Mouse (Mus musculus): Measurements from ENCODE around the gene Dchs2.

Gene Dchs2

DNA sequence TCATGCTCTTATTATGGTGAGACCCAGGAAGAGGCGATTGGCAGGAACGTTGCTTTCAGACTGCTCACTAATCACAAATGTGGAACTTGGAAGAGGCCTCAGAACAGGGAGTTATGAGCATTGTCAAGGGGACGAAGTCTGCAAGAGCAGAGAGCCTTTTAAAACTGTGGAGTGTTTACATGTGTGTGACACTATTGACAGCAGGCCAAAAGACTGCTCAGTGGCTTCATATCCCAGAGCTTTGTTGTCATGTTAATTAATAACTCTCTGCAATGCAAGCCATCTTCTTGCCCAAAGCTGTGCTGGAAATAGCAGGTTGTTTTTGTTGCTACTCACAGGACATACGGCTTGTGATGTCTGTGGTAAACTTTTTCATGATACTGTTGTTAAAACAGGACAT, 27.9 kb downstream of the Dchs2 start:
- peak; percentile 29 for DNase-seq (ENCODE audit: low spot score)

DNA sequence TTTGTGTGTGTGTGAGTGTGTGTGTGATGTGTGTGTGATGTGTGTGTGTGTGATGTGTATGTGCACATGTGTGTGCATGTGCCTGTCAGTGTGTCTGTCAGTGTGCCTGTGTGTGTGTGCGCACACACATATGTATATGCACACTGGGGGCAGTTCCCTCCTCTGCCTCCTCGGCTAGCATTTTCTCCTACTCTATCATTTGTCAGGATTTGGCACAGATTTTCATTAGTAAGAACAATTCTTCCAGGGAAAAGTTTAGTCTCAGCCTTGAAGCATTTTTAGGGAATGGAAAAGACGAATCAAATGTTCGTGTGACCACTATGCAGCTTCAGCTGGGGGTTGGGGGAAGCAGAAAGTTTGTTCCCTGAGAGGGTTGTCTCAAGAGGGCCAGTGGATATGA, 28.4 kb downstream of the Dchs2 start:
- no peak for DNase-seq (ENCODE audit: low spot score)

GRCm38 (mm10) chr3:83161542-83162231, 33.9 kb downstream of the Dchs2 start:
- no peak for DNase-seq (ENCODE audit: low spot score)

DNA sequence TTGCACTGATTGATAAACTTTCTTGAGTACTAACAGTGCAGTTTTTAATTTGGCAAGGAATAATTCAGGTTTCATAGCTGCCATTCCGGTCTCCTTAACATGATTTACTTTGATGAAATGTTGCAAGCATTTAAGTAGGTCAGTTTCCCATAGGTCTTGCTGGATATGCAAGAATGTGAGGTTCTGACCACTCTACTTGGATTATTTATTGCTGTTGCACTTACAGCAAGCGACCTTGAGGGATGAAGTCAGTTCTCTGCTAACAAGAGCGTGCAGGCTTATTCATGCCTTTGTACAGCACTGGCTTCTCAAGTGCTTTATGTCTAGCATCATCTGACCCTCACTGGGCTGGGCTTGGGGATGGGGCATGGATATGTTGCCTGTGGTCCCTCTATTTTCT, 35.9 kb downstream of the Dchs2 start:
- no peak for DNase-seq (ENCODE audit: low spot score)

- no peak for DNase-seq (ENCODE audit: low spot score)
These were observed 57.8 kb downstream of the Dchs2 start for GRCm38 (mm10) chr3:83185527-83185926.

GRCm38 (mm10) chr3:83191271-83191670, 63.5 kb downstream of the Dchs2 start:
- no peak for DNase-seq (ENCODE audit: low spot score)

- no peak for DNase-seq (ENCODE audit: low spot score)
These were observed 64.7 kb downstream of the Dchs2 start for GRCm38 (mm10) chr3:83192401-83192800.

DNA sequence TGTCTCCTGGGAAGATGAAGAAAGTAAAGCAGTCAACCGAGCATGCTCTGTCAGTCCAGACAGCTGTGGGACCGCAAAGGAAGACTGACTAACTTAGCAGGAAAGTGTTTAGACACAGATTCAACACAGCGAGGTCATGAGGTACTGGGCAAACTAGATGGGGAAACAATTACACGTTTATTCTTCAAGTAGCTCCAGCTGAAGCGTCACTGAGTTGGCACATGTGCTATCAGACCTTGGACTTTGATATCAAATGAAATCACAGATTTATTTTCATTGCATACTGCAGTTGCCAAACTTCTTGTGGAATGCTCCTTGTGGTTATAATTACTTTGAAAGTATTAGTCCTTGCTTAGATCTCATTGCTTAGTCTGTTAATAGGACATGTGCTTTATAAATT, 67.2 kb downstream of the Dchs2 start:
- DNase-seq (ENCODE audit: low spot score): no peak

DNA sequence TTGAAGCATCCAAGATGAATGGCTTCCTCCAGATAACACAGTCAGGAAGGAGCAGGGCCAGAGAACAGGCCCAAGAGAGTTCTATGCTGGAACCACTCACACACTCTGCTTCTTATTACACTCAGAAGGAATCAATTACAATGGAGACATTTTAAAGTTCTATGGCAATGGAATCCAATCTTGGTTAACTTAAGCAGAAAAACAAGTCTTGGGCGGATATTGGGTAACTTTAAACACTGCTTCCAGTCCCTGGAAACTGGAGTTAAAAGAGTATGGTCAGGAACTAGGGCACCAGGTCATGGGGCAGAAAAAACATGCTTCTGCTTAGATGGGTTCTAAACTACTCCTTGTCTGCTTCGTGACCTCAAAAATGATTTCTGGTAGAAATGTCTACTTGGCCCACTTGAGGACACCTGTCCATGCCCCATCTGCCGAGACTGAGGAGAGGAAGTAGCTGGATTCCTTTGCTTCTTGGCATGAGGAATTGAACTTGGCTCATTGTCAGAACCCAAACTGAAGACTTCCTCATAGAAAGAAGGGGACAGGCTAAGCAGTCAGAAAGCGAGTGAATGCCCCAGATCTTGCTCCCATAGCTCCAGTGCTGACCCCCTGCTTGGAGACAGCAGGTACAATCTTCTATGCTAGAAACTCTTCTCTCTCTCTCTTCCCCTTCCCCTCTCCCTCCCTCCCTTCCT, 73.7 kb downstream of the Dchs2 start:
- DNase-seq (ENCODE audit: low spot score): no peak

GRCm38 (mm10) chr3:83205073-83205668, 77.4 kb downstream of the Dchs2 start:
- DNase-seq (ENCODE audit: low spot score): no peak

GRCm38 (mm10) chr3:83209646-83210045, 81.9 kb downstream of the Dchs2 start:
- no peak for DNase-seq (ENCODE audit: low spot score)

- DNase-seq (ENCODE audit: low spot score): no peak
These were observed 82.5 kb downstream of the Dchs2 start for GRCm38 (mm10) chr3:83210210-83210609.

GRCm38 (mm10) chr3:83211939-83212338, 84.2 kb downstream of the Dchs2 start:
- DNase-seq (ENCODE audit: low spot score): no peak

DNA sequence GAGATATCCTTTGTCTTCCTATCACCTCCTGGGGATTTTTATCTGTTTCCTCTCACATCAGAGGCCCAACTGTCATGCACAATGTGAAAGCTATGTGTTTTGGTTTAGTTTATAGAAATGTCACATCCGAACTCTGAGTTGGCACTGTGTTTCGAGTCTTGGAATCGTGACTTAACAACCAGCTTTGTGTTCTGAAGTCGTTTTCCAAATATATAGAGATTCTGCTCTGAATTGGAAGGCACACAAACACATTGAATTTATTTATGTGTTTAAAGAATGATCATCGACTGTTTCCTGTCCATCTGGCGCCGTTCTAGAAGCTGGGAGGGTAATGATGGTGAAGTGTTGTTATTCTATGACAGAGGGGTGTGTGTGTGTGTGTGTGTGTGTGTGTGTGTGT, 84.8 kb downstream of the Dchs2 start:
- no peak for DNase-seq (ENCODE audit: low spot score)

DNA sequence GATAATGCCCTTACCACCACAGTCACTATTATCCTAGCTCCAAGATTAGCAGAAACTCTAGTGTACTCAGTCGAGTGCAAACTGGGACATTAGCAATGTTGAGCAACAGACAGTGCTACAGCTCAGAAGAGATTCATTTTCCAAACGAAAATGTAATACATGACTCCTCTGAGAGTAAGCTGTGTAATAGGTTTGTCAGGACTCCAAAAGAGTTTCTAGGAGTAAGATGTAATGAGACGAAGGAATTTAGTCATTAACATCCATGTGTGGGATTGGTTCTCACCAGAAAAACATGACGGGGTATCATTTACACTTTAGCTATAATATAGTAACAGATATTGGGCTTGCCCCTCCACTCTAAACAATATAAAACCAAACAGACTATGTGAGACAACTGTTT, 90.3 kb downstream of the Dchs2 start:
- no peak for DNase-seq (ENCODE audit: low spot score)

GRCm38 (mm10) chr3:83220101-83220500, 92.4 kb downstream of the Dchs2 start:
- no peak for DNase-seq (ENCODE audit: low spot score)

DNA sequence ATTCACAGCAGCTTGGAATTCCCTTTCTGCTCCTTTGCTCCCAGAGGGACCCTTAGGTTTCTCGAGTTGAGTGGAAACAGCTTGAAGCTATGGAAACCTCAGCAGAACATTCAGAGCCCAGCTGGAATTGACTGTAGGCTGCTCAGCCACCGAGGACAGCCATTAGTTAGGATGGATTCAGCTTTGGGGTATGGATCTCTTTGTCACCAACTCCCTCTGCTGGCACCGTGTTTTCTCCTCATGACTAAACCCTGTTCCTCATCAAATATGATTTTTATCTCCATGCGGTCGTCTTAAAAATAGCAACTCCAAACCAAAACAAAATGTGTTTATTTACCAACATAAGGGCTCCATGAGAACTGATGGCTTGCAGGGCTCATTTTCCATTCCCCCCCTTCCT, 94.4 kb downstream of the Dchs2 start:
- DNase-seq (ENCODE audit: low spot score): no peak

GRCm38 (mm10) chr3:83228383-83228782, 100.6 kb downstream of the Dchs2 start:
- no peak for DNase-seq (ENCODE audit: low spot score)

DNA sequence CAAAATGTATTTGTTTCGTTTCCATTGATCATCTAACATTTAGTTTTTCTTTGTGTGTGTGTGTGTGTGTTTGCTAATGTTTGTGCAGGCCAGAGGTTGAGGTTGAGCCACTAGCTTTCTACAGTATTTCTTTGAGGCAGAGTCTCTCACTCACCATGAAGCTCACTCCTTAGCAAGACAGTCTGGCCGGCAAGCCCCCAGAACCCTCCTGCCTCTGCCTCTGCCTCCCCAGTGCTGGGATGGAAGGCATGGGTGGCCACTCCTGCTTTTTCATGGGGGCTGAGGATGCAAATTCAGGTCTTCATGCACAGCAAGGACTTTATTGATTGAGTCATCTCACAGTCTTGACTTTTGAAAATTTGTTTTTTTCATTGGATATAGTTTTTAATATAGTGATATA, 102.6 kb downstream of the Dchs2 start:
- no peak for DNase-seq (ENCODE audit: low spot score)

DNA sequence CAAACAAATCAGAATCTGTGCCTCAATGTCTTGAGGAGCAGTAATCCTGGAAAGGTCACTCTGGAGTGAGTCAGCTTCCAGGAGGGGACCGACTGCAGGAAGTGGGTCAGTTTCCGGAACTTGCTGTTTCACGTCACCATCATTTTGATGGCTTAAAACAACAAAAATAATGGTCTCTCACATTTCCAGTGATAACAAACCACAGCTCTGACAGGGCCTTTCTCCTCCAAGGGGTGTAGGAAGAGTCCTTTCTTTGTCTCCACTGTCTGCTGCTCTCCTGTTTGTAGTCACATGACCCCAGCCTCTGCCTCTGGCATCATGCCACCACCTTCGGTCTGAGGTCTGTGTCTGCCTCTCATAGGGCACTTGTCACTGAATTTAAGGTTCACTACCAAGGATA, 106.7 kb downstream of the Dchs2 start:
- DNase-seq (ENCODE audit: low spot score): no peak

DNA sequence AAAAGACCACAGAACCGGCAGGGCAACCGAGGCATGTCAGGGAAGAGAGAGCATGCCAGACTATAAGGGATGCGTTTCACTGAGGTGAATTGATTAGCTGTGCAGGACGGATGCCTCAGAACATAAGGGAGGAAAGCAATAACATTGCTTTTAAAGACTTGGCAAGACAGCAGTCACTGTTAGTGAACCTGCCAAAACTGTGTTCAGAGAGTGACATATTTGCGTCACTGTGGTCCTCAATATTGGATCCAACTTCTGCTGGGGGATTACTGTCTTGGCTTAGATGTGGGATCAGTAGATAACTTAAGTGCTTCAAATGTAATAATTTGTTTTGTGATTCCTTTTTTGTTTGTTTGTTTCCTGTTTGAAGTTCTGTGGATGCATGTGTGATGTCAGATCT, 107.3 kb downstream of the Dchs2 start:
- no peak for DNase-seq (ENCODE audit: low spot score)

- no peak for DNase-seq (ENCODE audit: low spot score)
These were observed 118.8 kb downstream of the Dchs2 start for GRCm38 (mm10) chr3:83246536-83246935.

DNA sequence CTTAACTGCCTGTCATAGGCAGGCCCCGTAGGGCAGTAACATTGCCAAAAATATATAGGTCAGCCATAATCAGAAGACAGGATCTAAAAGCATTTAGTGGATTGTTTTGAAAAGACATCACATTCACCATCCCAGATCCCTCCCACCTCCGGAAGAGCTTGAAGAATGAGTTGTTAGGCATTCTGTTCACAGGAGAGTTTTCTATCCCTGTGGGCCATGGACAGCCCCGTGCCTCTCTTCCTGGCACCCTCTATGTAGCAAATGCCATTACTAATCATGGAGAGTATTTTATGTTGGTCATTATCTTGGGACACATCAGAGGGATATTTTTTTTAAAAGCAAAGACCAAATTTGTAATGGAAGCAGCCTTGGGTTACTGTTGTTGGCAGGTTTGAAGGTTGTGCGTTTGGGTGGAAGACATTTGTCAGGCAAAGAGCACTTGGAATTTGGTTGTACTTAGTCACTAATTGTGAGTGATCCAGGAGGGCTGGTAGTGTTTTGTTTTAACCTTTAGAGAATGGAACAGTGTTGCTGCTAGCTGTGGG, 122.3 kb downstream of the Dchs2 start:
- DNase-seq (ENCODE audit: low spot score): no peak
